Mouse (Mus musculus) brain, embryonic 14.5 days (tissue): ENCODE results near the gene Gca. TPM values are rescaled to one million over a fixed set of nuclear protein-coding genes. Genes with fewer than 3 reads are reported as not detected.

Experiments used
- DNase-seq: peaks from one replicate; pipeline ENCODE4 v3.0.0-alpha.2; 2011; ENCODE audit warnings: low read depth
- CTCF ChIP-seq: fragments of 200-500 bp; IDR thresholded peaks from 2 replicates; pipeline ENCODE4 v1.5.1; 2012; ENCODE audit warnings: inconsistent platforms, mild to moderate bottlenecking, moderate library complexity, borderline replicate concordance; ENCODE audit not compliant: insufficient read depth, insufficient read length; ENCODE audit errors: extremely low read depth
- POLR2A ChIP-seq: fragments of 200-500 bp; IDR thresholded peaks from 2 replicates; pipeline ENCODE4 v1.6.1; 2012; ENCODE audit warnings: mild to moderate bottlenecking, inconsistent platforms, borderline replicate concordance; ENCODE audit not compliant: poor library complexity, insufficient read depth, insufficient read length, severe bottlenecking; ENCODE audit errors: extremely low read depth
- polyA plus RNA-seq: library from polyadenylated mRNA; depleted of rRNA; stranded (reverse); fragments of >200 nt; gene quantifications from 2 replicates; pipeline ENCODE4 v1.2.3, GENCODE M21; 2012; rRNA removed

Gca gene
- polyA plus RNA-seq, 1 experiment = 5.3 TPM

GRCm38 (mm10) chr2:62727732-62728131 is 63.6 kb downstream of the Gca start:
- no peak for TF ChIP-seq CTCF
- no peak for TF ChIP-seq POLR2A
- no peak for DNase-seq

GRCm38 (mm10) chr2:62730671-62731070 is 66.6 kb downstream of the Gca start:
- DNase-seq = no peak
- no peak for TF ChIP-seq CTCF
- TF ChIP-seq POLR2A = no peak

- no peak for DNase-seq
- no peak for TF ChIP-seq CTCF
- TF ChIP-seq POLR2A = no peak
These were observed 79.0 kb downstream of the Gca start for GRCm38 (mm10) chr2:62743098-62743497.

Other genes starting within 250 kb of the Gca start
- gene Gcg, start 180.6 kb upstream of the Gca start, polyA plus RNA-seq = 1.0 and 2.1 TPM in 2 replicates
- 1.0 and 1.7 TPM in 2 replicates for gene Fap, start 90.2 kb upstream of the Gca start, polyA plus RNA-seq
- gene Ifih1, start 18.0 kb upstream of the Gca start, polyA plus RNA-seq = 0.40 and 0.72 TPM in 2 replicates